Mouse (Mus musculus) thymus, postnatal 4 days (tissue): ENCODE results near the gene Rapgef1.

Source experiments
- DNase-seq: peaks from one replicate; pipeline ENCODE4 v3.0.0; 2021

Rapgef1 gene

GRCm38 (mm10) chr2:29711038-29711437 lies 91.5 kb downstream of the Rapgef1 start:
- no peak for DNase-seq

GRCm38 (mm10) chr2:29711877-29712276 lies 92.4 kb downstream of the Rapgef1 start:
- no peak for DNase-seq

- no peak for DNase-seq
These were observed 94.0 kb downstream of the Rapgef1 start for GRCm38 (mm10) chr2:29713501-29713900.

DNA sequence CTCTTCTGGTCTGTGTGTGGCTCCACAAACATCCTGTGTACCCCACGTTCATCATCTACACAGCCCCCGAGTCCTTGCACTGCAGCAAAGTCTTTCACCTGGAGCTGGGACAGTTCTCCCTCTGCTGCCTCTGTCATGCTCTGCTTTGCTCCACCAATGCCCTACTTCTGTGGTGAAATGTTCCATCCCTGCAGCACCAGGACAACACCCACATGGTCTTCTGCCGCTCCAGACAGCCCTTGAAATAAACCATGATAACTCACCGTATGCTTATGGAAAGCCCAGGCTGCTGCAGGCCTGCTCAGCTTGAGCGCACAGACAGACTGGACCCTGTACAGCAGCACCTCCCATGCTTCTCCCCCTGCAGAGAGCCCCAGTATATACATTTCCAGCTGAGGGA lies 94.6 kb downstream of the Rapgef1 start:
- DNase-seq = no peak

DNA sequence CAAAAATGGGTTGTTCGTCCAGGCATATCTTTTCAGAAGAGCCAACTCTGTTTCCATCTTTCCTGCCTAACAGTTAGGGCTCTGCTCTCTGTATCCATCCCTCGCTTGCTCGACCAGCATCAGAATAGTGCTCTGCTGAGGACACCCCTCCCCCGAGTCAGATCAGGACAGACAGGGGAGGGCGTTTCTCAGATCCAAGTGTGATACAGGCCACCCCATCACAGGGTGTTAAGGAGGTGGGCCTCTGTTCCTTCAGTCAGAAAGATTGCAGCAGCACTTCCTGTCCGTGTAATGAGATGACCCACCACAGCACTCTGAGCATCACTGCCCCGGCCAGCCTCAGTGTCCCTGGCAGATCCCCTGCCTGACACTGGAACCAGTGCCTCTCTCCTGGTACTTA lies 96.6 kb downstream of the Rapgef1 start:
- no peak for DNase-seq

DNA sequence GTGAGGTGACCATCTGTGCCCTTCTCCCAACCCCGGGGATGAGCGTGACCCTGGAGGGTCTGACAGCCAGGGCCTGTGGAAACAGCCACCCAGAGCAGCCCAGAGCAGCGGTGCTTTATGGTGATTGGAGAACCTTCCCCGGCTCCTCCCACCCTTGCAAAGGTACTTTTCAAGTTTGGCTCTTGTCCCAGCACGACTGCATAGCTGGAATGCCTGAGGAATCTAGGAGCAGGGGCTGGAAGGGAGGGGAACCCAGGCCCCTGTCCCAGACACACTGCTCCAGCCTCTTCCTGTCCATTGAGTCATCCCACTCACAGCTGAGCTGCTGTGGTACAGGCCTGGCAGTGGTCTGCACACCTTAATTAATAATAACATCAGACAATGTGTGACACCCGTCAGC lies 97.2 kb downstream of the Rapgef1 start:
- DNase-seq = no peak

GRCm38 (mm10) chr2:29718581-29718980 lies 99.1 kb downstream of the Rapgef1 start:
- DNase-seq = peak; percentile 51

DNA sequence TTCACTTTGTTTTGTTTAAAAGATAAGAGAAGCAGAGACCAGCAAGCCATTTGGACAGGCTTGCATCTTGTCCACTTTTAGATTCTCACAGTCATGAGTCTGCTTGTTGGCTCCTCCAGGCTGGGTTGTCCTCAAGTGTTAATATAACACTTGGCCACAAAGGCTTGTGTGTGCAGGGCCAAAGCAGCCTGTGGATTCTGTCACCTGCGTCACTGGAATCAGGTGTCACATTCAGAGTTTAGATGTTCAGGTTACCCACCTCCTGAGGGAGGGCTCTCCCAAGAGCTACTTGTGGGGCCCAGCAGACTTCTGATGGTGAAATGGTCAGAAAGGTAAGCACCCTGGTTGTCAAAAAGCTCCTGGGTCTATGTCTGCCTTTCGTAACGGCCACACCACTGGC lies 103.6 kb downstream of the Rapgef1 start:
- DNase-seq = no peak

DNA sequence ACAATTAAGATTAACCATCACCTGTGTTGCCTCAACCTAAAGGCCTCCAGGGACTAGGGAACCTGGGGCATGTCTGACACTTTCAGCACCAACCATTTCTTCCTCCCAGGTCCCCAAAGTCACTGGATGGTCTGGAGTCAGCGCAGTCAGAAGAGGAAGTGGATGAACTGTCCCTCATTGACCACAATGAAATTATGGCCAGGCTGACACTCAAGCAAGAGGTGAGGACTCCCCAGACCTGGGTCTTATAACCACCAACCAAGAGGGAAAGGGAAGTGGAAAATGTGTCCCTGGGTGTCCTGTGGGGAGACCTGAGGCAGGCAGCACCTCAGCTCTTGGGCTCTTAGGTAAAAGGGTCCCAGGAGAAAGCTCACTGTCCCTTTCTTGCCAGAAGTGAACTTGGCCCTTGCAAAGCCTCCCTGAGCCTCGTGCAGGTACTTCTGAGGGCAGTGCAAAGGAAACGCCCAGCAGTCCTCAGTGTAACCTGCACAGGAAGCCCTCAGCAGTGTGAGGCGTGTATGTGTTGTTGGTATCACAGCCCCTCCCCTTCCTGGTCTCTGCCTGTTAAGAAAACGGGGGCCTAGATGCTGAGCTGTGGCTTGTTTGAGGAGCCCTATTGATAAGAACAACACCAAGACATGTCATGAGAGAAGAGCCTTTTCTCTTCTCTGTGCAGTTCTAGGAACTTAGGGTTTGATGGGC lies 105.3 kb downstream of the Rapgef1 start:
- peak; percentile 50 for DNase-seq

- no peak for DNase-seq
These were observed 110.0 kb downstream of the Rapgef1 start for GRCm38 (mm10) chr2:29729500-29729899.

DNA sequence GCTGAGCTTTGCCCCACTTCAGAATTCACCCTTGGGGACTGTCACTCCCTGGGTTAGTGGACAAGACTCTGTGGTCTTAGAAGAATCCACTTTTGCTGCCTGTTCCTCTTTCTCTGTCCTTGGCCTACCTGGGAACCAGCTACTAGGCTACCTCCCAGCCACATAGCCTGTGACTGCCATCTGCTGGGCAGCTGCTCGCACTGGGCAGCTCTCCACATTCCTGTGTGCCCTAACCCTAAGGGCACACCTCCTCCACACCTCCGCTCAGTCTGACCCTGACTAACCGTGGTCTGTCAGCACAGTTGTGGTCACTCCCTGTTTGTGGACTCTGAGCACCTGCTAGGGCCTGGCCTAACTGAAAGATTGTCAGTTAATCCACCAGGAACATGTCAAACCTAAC lies 112.0 kb downstream of the Rapgef1 start:
- peak; percentile 73 for DNase-seq

- DNase-seq = no peak
These were observed 113.0 kb downstream of the Rapgef1 start for GRCm38 (mm10) chr2:29732559-29732958.

- no peak for DNase-seq
These were observed 113.8 kb downstream of the Rapgef1 start for GRCm38 (mm10) chr2:29733348-29733747.

DNA sequence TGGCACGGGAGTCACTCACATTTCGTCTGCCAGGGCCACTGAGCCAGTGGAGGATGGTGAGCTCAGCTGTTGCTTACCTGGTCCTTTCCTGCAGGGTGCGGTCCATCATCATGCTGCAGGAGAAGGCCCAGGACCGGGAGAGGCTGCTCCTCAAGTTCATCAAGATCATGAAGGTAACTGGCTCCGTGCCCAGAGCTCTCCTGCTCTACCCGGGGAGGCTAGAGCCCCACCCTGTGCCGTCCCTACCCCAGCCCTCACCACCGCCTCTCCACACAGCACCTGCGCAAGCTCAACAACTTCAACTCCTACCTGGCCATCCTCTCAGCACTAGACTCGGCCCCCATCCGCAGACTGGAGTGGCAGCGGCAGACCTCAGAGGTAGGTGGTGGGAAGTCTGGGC lies 116.2 kb downstream of the Rapgef1 start:
- no peak for DNase-seq

DNA sequence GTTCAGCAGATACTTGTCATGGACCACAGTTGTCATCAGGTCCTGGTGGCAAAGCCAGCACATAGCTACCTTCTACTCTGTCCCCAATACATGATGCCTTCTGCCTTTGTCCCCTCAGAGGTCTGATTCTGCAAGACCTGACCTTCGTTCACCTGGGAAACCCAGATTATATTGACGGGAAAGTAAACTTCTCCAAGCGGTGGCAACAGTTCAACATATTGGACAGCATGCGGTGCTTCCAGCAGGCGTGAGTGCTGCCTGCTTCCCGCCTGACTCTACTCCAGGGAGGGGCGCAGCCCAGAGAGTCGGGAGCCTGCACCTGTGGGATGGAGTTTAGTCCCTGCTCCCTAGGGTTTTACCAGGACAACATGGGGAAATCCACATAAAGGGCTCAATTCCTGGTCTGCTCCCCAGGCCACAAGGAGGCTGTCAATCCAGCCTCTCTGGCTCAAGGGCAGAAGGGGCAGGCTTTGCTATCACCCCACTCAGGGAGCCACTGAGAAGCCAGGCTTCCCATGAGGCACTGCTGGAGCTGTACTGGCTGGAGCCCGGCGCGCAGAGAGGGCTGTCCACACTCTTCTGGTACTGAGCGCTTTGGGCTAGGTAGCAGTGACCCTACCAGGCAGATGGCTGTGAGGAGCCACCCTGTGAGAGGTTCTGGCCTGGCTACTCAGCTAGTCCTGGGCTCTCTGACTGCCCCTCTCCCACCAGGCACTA lies 117.8 kb downstream of the Rapgef1 start:
- no peak for DNase-seq

DNA sequence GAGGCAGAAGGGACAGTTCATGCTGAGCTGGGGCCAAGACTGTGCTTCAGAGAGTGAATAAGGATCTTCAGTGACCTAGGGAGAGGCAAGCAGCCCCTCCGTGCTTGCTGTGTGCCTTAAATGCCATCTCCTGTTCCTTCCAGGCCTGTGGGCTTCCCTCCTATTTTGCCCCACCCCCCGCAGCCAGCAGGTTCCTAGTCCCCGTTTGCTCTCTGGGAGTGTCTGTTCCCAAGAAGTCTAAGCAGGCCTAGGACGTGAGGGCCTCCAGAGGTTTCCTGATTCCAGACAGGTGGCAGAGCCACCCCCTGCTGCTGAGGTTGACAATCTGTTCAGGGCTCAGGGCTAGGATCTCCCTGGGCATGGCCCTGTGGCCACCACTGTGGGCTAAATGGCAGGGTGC lies 119.3 kb downstream of the Rapgef1 start:
- DNase-seq = no peak

DNA sequence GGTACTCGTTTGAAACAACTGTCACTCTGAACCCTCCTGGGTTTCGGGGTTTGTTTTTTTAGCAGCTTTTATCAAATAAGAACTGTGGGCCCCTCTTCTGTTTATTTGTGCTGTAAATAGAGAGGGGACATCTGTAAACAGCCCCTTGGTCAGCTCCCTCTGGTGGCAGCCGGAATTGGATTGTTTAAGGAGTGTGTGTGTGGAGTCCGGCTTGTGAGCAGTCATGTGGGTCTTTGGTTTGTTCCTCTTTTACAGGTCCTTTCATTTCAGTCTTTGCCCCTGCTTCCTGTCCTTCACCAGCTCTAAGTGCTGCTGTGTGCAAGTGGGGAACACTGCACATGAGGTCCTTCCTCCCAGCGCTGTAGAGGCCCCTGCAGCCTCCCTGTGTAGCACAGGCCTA lies 119.8 kb downstream of the Rapgef1 start:
- no peak for DNase-seq

GRCm38 (mm10) chr2:29741207-29741606 lies 121.7 kb downstream of the Rapgef1 start:
- DNase-seq = no peak

DNA sequence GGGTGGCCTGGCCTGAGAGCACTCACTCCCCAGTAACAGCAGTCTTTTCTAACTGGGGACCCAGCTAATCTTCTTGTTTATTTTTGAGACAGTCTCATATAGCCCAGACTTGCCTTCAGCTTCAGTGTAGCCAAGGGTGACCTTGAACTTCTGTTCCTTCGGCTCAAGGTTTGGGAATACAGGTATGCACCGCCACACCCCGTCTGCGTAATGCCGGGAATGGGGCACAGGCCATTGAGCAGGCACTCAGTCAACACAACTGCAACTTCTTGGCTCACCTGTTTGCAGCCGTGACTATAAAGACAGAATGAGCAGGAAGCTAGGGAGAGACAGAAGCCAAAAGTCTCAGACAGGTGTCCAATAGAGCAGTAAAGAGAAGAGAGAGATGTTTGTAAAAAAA lies 124.7 kb downstream of the Rapgef1 start:
- DNase-seq = no peak

DNA sequence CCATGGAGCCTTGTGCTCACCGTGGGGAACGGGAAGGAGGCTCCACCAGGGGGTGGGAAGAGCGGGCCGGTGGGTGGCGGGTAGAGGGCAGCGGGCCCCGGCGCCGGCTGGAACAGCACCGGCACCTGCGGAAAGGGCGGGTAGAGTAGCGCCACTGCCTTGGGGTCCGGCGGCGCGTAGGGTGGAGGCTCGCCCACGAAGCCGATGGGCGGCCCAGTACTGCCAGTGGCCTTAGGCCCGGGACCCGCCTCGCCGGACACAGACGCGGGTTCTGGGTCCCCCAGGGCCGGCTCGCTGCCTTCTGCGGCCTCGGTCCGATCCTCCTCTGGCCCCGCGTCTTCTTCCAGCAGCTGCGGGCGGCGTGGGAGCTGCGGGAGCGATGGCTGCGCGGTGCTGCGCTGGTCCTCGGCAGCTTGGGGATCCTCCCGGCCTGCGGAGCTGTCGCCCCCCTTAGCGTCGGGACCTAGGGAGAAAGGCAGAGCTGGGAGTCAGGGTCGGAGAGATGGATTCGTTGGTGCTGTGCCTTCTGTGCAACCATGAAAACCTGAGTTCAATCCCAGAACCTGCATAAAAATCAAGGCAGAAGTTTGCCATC lies 127.8 kb downstream of the Rapgef1 start:
- DNase-seq = no peak

- peak; percentile 62 for DNase-seq
These were observed 128.3 kb downstream of the Rapgef1 start for GRCm38 (mm10) chr2:29747852-29748251.

DNA sequence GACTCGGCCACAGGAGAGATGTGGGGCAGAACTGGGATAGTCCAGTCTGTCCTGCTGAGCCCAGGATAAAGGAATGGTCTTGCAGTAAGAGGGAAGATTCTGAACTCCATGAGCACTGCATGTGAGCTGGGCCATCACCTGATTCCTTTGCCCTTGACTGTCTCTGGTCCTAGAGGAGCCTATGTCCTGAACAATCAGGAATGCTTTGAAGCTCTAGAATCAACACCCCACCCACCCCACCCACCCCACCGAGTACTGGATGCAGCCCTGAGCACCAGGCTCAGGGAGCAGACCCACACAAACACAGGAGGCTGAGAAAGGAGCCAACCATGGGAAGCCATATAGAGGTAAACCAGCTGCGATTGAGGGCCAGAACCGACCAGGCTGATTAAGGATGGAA lies 129.0 kb downstream of the Rapgef1 start:
- no peak for DNase-seq

- no peak for DNase-seq
These were observed 132.0 kb downstream of the Rapgef1 start, which contains the start of gene Gm13420 for GRCm38 (mm10) chr2:29751497-29751896. TSS of gene Gm13420 (minus strand) at chr2:29751685.

- DNase-seq = no peak
These were observed 132.9 kb downstream of the Rapgef1 start for GRCm38 (mm10) chr2:29752397-29752796.
